Mouse (Mus musculus): Measurements from ENCODE around the gene Nynrin. TPM values are rescaled to one million over a fixed set of nuclear protein-coding genes. Genes with fewer than 3 reads are reported as not detected.

Gene Nynrin
- polyA plus RNA-seq, 1 experiment from 2014 or later = 7.0 TPM

- ATAC-seq = no peak
- no peak overlapping the region for H3K4me2 ChIP-seq
- no peaks in the 10 kb centered on the region for H3K9me3 ChIP-seq (replicated peaks)
- H3K27me3 ChIP-seq (replicated peaks) = no peaks in the 10 kb centered on the region
- 0 out of 2 replicates have a peak, but pooled peaks cover 3% of the 10 kb centered on the region for H3K4me1 ChIP-seq
- 28% methylated on average over 4 of the region's 4 CpGs for WGBS (ENCODE audit: insufficient replicate concordance)
- H3K27ac ChIP-seq = no peak overlapping the region
- no peak overlapping the region for H3K4me3 ChIP-seq
- no peaks in the 10 kb centered on the region for H3K36me3 ChIP-seq
- H3K9ac ChIP-seq = no peak overlapping the region
Measured at GRCm38 (mm10) chr14:55913406-55913805, 59.6 kb downstream of the Nynrin start.

GRCm38 (mm10) chr14:55918240-55919082 is 64.7 kb downstream of the Nynrin start:
- Histone ChIP-seq H3K27me3 (replicated peaks) (no peaks in the 10 kb centered on the region; the same call in 1 of the 2 replicates), H3K4me3 (no peak overlapping the region), H3K27ac (no peak overlapping the region), H3K4me2 (no peak overlapping the region), H3K4me1 (peaks cover 27% of the 10 kb centered on the region), H3K9ac (no peak overlapping the region), H3K9me3 (replicated peaks) (no peaks in the 10 kb centered on the region), H3K36me3 (no peaks in the 10 kb centered on the region)
- 30% methylated on average over 14 of the region's 14 CpGs for WGBS (ENCODE audit: insufficient replicate concordance)
- ATAC-seq = no peak

GRCm38 (mm10) chr14:55922475-55923232 is 68.8 kb downstream of the Nynrin start:
- peak; percentile 83 for ATAC-seq
- Histone ChIP-seq H3K27ac (peak overlapping the region; percentile 80), H3K27me3 (replicated peaks) (no peaks in the 10 kb centered on the region; the same call in 1 of the 2 replicates), H3K4me1 (peaks cover 57% of the 10 kb centered on the region), H3K9me3 (replicated peaks) (no peaks in the 10 kb centered on the region), H3K4me3 (no peak overlapping the region), H3K36me3 (no peaks in the 10 kb centered on the region), H3K4me2 (peak overlapping the region; percentile 62), H3K9ac (peak overlapping the region; percentile 17; the same call in 1 of the 2 replicates)
- 9% methylated on average over 7 of the region's 7 CpGs for WGBS (ENCODE audit: insufficient replicate concordance)

Other genes starting within 250 kb of the Nynrin start
- gene Rec8, start 236.0 kb upstream of the Nynrin start, polyA plus RNA-seq (2016; fragmentation: Nextera tagmentation; extraction: Ambion mirVana) = 1.8 and 3.2 TPM in 2 replicates
- gene Ipo4, start 218.1 kb upstream of the Nynrin start, polyA plus RNA-seq (2016; fragmentation: Nextera tagmentation; extraction: Ambion mirVana) = 46.0 and 48.8 TPM in 2 replicates
- gene Gm49378, start 216.1 kb upstream of the Nynrin start, polyA plus RNA-seq (2016; fragmentation: Nextera tagmentation; extraction: Ambion mirVana) = 1.8 and 2.8 TPM in 2 replicates
- 64.9 and 69.7 TPM in 2 replicates for gene Tm9sf1, start 210.2 kb upstream of the Nynrin start, polyA plus RNA-seq (2016; fragmentation: Nextera tagmentation; extraction: Ambion mirVana)
- gene Tssk4, start 203.8 kb upstream of the Nynrin start, polyA plus RNA-seq (2016; fragmentation: Nextera tagmentation; extraction: Ambion mirVana) = 0.18 and 0.30 TPM in 2 replicates
- gene Mdp1, start 193.5 kb upstream of the Nynrin start, polyA plus RNA-seq (2016; fragmentation: Nextera tagmentation; extraction: Ambion mirVana) = 27.5 and 28.1 TPM in 2 replicates
- gene Gmpr2, start 182.1 kb upstream of the Nynrin start, polyA plus RNA-seq (2016; fragmentation: Nextera tagmentation; extraction: Ambion mirVana) = 36.8 and 39.1 TPM in 2 replicates
- 322 and 329 TPM in 2 replicates for gene Nedd8, start 181.9 kb upstream of the Nynrin start, polyA plus RNA-seq (2016; fragmentation: Nextera tagmentation; extraction: Ambion mirVana)
- 31.9 and 32.2 TPM in 2 replicates for gene Tinf2, start 172.2 kb upstream of the Nynrin start, polyA plus RNA-seq (2016; fragmentation: Nextera tagmentation; extraction: Ambion mirVana)
- 1.6 and 2.1 TPM in 2 replicates for gene Tgm1, start 140.1 kb upstream of the Nynrin start, polyA plus RNA-seq (2016; fragmentation: Nextera tagmentation; extraction: Ambion mirVana)
- 18.3 and 18.9 TPM in 2 replicates for gene Rabggta, start 131.7 kb upstream of the Nynrin start, polyA plus RNA-seq (2016; fragmentation: Nextera tagmentation; extraction: Ambion mirVana)
- 34.3 and 35.2 TPM in 2 replicates for gene Dhrs1, start 108.3 kb upstream of the Nynrin start, polyA plus RNA-seq (2016; fragmentation: Nextera tagmentation; extraction: Ambion mirVana)
- gene Nop9, start 108.3 kb upstream of the Nynrin start, polyA plus RNA-seq (2016; fragmentation: Nextera tagmentation; extraction: Ambion mirVana) = 56.0 and 59.4 TPM in 2 replicates
- gene Cideb, start 95.6 kb upstream of the Nynrin start, polyA plus RNA-seq (2016; fragmentation: Nextera tagmentation; extraction: Ambion mirVana) = 10.7 and 11.2 TPM in 2 replicates
- 1.3 and 1.8 TPM in 2 replicates for gene Ltb4r2, start 92.6 kb upstream of the Nynrin start, polyA plus RNA-seq (2016; fragmentation: Nextera tagmentation; extraction: Ambion mirVana)
- 3.1 and 3.6 TPM in 2 replicates for gene Ltb4r1, start 88.0 kb upstream of the Nynrin start, polyA plus RNA-seq (2016; fragmentation: Nextera tagmentation; extraction: Ambion mirVana)
- gene Adcy4, start 69.9 kb upstream of the Nynrin start, polyA plus RNA-seq (2016; fragmentation: Nextera tagmentation; extraction: Ambion mirVana) = 2.9 and 3.6 TPM in 2 replicates
- gene Ripk3, start 65.1 kb upstream of the Nynrin start, polyA plus RNA-seq (2016; fragmentation: Nextera tagmentation; extraction: Ambion mirVana) = 29.1 and 30.0 TPM in 2 replicates
- gene Nfatc4, start 30.9 kb upstream of the Nynrin start, polyA plus RNA-seq (2016; fragmentation: Nextera tagmentation; extraction: Ambion mirVana) = 3.3 and 5.3 TPM in 2 replicates
- 0.25 TPM in 2 replicates for gene Cbln3, start 30.4 kb downstream of the Nynrin start, polyA plus RNA-seq (2016; fragmentation: Nextera tagmentation; extraction: Ambion mirVana)
- gene Khnyn, start 30.9 kb downstream of the Nynrin start, polyA plus RNA-seq (2016; fragmentation: Nextera tagmentation; extraction: Ambion mirVana) = 12.8 and 13.0 TPM in 2 replicates
- gene Sdr39u1, start 46.3 kb downstream of the Nynrin start, polyA plus RNA-seq (2016; fragmentation: Nextera tagmentation; extraction: Ambion mirVana) = 14.0 and 15.3 TPM in 2 replicates
- not detected in 2 replicates for gene Cma1, start 90.7 kb downstream of the Nynrin start, polyA plus RNA-seq (2016; fragmentation: Nextera tagmentation; extraction: Ambion mirVana)
- not detected in 2 replicates for gene Cma2, start 97.0 kb downstream of the Nynrin start, polyA plus RNA-seq (2016; fragmentation: Nextera tagmentation; extraction: Ambion mirVana)
- not detected in 2 replicates for gene Mcpt1, start 164.0 kb downstream of the Nynrin start, polyA plus RNA-seq (2016; fragmentation: Nextera tagmentation; extraction: Ambion mirVana)
- gene Mcpt9, start 176.5 kb downstream of the Nynrin start, polyA plus RNA-seq (2016; fragmentation: Nextera tagmentation; extraction: Ambion mirVana) = not detected in 2 replicates
- gene Mcpt2, start 188.0 kb downstream of the Nynrin start, polyA plus RNA-seq (2016; fragmentation: Nextera tagmentation; extraction: Ambion mirVana) = 0.12 TPM in 1 of 2 replicates, not detected in the other
- gene Mcpt4, start 208.3 kb downstream of the Nynrin start, polyA plus RNA-seq (2016; fragmentation: Nextera tagmentation; extraction: Ambion mirVana) = not detected in 2 replicates
- gene Mcpt8, start 231.3 kb downstream of the Nynrin start, polyA plus RNA-seq (2016; fragmentation: Nextera tagmentation; extraction: Ambion mirVana) = 0.20 TPM in 1 of 2 replicates, not detected in the other
- gene Ctsg, start 248.6 kb downstream of the Nynrin start, polyA plus RNA-seq (2016; fragmentation: Nextera tagmentation; extraction: Ambion mirVana) = 4.0 and 5.3 TPM in 2 replicates